Mouse (Mus musculus): ENCODE data around the gene Kprp.
A peak's percentile ranks its signal among the peaks of the same experiment; 100 is the strongest.
"Not testable (repeated sequence)": the region's sequence is repeated elsewhere in the genome, so short reads cannot be mapped to it uniquely, and the experiment has no call there.

Gene Kprp

GRCm38 (mm10) chr3:92827108-92827507, at the start of gene Kprp:
Gene Kprp (minus strand): TSS chr3:92827247.
- no peak for DNase-seq (ENCODE audit: low spot score)

DNA sequence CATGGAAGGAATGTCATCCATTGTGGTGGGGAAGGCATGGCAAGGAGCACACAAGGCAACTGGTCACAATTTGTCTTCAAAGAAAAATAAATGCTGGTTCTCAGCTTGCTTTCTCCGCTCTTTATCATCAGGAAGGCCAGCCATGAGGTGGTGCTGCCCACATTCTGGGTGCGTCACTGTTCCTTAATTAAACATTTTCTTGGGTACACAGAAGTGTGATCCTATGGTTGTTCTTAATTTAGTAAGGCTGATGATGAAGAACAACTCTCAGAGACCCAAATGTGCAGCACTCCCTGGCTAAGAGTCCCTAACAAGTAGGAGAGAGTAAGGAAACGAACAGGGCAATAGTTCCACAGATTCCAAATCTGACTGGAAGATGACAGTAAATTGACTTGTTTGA, 47.1 kb upstream of the Kprp start:
- DNase-seq (ENCODE audit: low spot score), result no peak

DNA sequence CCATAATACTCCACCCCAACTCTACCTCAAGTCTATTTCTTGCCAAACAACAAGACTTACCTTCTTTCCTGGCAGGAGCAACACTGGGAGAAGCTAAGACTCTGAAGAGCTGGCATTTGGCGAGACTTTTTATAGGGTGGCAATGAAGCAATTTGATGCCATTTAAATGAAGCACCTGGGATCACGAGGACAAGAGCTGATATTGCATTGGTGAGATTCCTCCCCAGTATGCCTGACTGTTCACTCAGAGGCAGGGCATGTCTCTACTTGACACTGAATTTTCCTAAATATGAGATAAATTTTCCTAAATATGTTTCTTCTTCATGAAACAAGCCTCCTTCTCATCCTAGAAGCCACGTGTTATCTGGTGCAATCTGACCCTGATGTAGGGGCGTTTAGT, 43.1 kb upstream of the Kprp start, which contains the start of gene 2310050C09Rik:
Gene 2310050C09Rik, minus strand, starts transcription at position 101 of the 400 bp plus-strand sequence.
- no peak for DNase-seq (ENCODE audit: low spot score)

- no peak for DNase-seq (ENCODE audit: low spot score)
Observed at GRCm38 (mm10) chr3:92851186-92851585, 24.1 kb upstream of the Kprp start, which contains the start of gene Lce1l. Gene Lce1l (minus strand): TSS chr3:92851286.

DNA sequence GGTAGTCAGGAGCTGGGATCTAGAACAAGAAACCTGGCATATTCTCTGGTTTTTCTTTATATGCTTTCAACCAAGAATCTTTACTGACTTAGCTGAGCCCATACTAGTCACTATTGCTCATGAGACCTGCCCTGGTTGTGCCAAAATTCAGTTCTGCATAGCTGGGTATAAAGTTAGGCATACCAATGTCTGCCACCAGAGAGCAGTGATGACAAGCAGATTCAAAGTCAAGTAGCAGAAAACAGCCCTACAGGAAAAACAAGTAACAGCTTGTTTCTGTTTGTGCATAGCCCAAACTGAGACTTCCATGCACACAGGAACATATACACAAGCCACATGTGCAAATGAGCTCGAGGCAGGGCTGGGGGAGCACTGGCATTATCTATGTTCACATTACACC, 1.2 kb downstream of the Kprp start:
- peak; percentile 14 for DNase-seq (ENCODE audit: low spot score)

DNA sequence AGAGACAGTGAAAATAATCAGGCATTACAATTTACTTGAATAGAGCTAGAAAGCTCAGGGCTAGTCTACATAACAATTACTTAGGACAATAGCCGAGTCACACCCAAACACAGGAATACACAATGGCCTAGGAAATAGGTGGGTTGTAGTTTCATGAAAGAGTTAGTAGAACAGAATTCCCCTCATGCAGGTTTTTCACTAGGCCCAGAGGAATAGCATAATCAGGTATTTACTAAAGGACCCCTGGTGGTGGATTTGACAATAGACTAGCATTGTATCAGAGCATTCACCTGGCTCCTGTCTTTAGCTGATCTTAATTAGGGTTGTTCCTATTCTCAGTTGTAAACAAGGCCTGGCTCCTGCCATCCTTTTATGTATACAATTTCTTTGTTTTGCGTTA, 11.0 kb downstream of the Kprp start:
- DNase-seq (ENCODE audit: low spot score), result not testable (repeated sequence)

DNA sequence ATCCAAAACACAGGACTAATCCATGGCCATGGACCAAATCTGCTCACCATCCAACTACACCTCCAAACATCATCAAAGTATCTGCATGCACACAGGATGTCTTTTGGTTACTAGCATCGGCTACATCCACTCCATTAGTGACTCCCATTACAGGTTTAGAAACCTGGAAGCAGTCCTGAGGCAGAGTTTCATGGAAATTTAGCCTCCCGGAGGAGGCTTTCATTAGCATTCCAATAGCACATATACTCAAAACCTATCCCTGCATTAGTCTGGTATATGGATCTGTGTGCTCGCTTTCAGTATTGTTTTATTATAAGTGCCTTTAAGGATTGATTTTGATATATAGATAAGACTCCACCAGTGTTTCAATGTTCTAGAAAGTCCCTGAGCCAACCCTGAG, 11.5 kb downstream of the Kprp start:
- no peak for DNase-seq (ENCODE audit: low spot score)

GRCm38 (mm10) chr3:92807791-92808190, 19.3 kb downstream of the Kprp start, which contains the start of gene Lce1k:
Gene Lce1k (minus strand): TSS chr3:92807891.
- no peak for DNase-seq (ENCODE audit: low spot score)

- DNase-seq (ENCODE audit: low spot score), result no peak
Observed at GRCm38 (mm10) chr3:92790414-92790813, 36.6 kb downstream of the Kprp start, which contains the start of gene Lce1j. Gene Lce1j (minus strand): TSS chr3:92790514.

- DNase-seq (ENCODE audit: low spot score), result no peak
Observed at GRCm38 (mm10) chr3:92778799-92779198, 48.2 kb downstream of the Kprp start, which contains the start of gene Lce1i. Gene Lce1i (minus strand): TSS chr3:92778899.

All from adipocyte (in vitro differentiated cells).